Mouse (Mus musculus): ENCODE data around the gene H2-Ab1. TPM values are rescaled to one million over a fixed set of nuclear protein-coding genes. Genes with fewer than 3 reads are reported as not detected.

Gene H2-Ab1
- total RNA-seq, 1 experiment: 1.9 TPM

DNA sequence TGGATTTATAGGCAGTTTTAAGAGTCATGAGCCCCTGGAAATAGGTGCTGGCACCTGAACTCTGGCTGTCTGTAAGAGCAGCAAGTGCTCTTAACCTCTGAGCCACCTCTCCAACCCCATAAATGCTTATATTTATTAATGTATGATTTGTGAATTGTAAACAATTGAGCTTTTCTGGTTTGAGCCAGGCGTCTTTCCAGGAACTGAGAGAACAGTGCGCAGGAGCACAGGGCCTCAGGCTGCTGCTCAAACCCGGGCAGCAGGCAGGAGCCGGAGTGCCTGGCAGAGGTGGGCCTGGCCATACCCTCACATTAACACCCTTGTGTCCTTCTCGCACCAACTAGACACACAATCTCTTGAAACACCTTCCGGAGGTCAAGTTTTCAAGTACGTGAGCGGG is 42.6 kb downstream of the H2-Ab1 start:
- no peak overlapping the region for H3K27ac ChIP-seq (ENCODE audit: insufficient read depth, low read depth, low read length, poor library complexity, severe bottlenecking)
- H3K36me3 ChIP-seq (ENCODE audit: control insufficient read depth, insufficient read depth, low read length, poor library complexity, severe bottlenecking): no peaks in the 10 kb centered on the region
- DNase-seq (ENCODE audit: low read depth, low spot score): no peak
- peaks cover 0 to 3% of the 10 kb centered on the region in 2 experiments; a peak in 1 of 4 replicates for H3K4me1 ChIP-seq (ENCODE audit: control insufficient read depth in 2 of 2, insufficient read depth in 2 of 2, low read length in 2 of 2, poor library complexity in 1 of 2)
- H3K4me3 ChIP-seq (ENCODE audit: insufficient read depth in 1 of 2, low read depth in 1 of 2, low read length in 2 of 2, poor library complexity in 1 of 2, severe bottlenecking in 1 of 2): no peak overlapping the region
- no peaks in the 10 kb centered on the region for H3K9me3 ChIP-seq (ENCODE audit: control insufficient read depth, insufficient read depth, low read depth, low read length)
- TF ChIP-seq CHD2 (IDR thresholded peaks at IDR 0.05; ENCODE audit: low read depth, low read length) (no peak), ZC3H11A (IDR thresholded peaks at IDR 0.05; ENCODE audit: borderline replicate concordance, low read depth, low read length) (no peak), ZNF384 (IDR thresholded peaks at IDR 0.05; ENCODE audit: low read depth, low read length) (no peak), HCFC1 (IDR thresholded peaks at IDR 0.05; ENCODE audit: borderline replicate concordance, insufficient read depth, low read length) (no peak), MAFK (IDR thresholded peaks at IDR 0.05; ENCODE audit: insufficient read depth, low read depth, low read length) (no peak)
- H3K9ac ChIP-seq (ENCODE audit: insufficient read depth, low read depth, low read length, poor library complexity, severe bottlenecking): no peak overlapping the region
- in situ Hi-C loops (cut with MboI; ENCODE audit: low sequenced_read_pairs in 2 of 2, unreplicated experiment in 2 of 2): no loop called here

- Histone ChIP-seq H3K27ac (ENCODE audit: insufficient read depth, low read depth, low read length, poor library complexity, severe bottlenecking) (no peak overlapping the region), H3K4me1 (ENCODE audit: control insufficient read depth in 2 of 2, insufficient read depth in 2 of 2, low read length in 2 of 2, poor library complexity in 1 of 2) (peaks cover 0 to 3% of the 10 kb centered on the region in 2 experiments; a peak in 1 of 4 replicates), H3K9ac (ENCODE audit: insufficient read depth, low read depth, low read length, poor library complexity, severe bottlenecking) (no peak overlapping the region), H3K36me3 (ENCODE audit: control insufficient read depth, insufficient read depth, low read length, poor library complexity, severe bottlenecking) (no peaks in the 10 kb centered on the region), H3K4me3 (ENCODE audit: insufficient read depth in 1 of 2, low read depth in 1 of 2, low read length in 2 of 2, poor library complexity in 1 of 2, severe bottlenecking in 1 of 2) (no peak overlapping the region), H3K9me3 (ENCODE audit: control insufficient read depth, insufficient read depth, low read depth, low read length) (no peaks in the 10 kb centered on the region)
- no peak for DNase-seq (ENCODE audit: low read depth, low spot score)
- TF ChIP-seq HCFC1 (IDR thresholded peaks at IDR 0.05; ENCODE audit: borderline replicate concordance, insufficient read depth, low read length) (no peak), MAFK (IDR thresholded peaks at IDR 0.05; ENCODE audit: insufficient read depth, low read depth, low read length) (no peak), CHD2 (IDR thresholded peaks at IDR 0.05; ENCODE audit: low read depth, low read length) (no peak), ZC3H11A (IDR thresholded peaks at IDR 0.05; ENCODE audit: borderline replicate concordance, low read depth, low read length) (no peak), ZNF384 (IDR thresholded peaks at IDR 0.05; ENCODE audit: low read depth, low read length) (no peak)
- in situ Hi-C loops (cut with MboI; ENCODE audit: low sequenced_read_pairs in 2 of 2, unreplicated experiment in 2 of 2): no loop called here
Observed at GRCm38 (mm10) chr17:34300691-34301566, 43.4 kb downstream of the H2-Ab1 start.

DNA sequence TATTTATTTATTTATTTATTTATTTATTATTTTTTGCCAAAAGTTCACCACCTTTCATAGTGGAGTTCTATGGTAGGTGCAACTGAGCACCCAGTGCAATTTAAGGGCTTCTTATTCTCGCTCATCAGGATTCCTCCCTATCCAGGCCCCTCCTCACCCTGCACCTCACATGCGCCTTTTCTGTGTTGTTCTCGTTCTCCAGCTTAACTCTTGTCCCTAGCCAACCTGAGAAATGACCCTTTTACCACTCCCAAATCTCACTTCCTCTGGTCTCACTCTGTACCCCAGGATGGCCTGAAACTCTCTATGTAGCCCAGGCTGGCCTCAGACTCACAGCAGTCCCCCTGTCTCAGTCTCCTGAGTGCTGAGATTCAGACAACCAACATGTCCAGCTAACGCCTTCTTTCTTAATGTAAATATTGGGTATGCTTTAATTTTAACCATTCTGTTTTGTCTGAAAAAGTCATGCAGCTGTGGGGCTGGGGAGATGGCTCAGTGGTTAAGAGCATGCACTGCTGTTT is 44.2 kb downstream of the H2-Ab1 start:
- in situ Hi-C loops (cut with MboI; ENCODE audit: low sequenced_read_pairs in 2 of 2, unreplicated experiment in 2 of 2): no loop called here
- no peak for TF ChIP-seq CHD2 (IDR thresholded peaks at IDR 0.05; ENCODE audit: low read depth, low read length)
- no peak for TF ChIP-seq HCFC1 (IDR thresholded peaks at IDR 0.05; ENCODE audit: borderline replicate concordance, insufficient read depth, low read length)
- no peak for TF ChIP-seq ZNF384 (IDR thresholded peaks at IDR 0.05; ENCODE audit: low read depth, low read length)
- no peak for TF ChIP-seq ZC3H11A (IDR thresholded peaks at IDR 0.05; ENCODE audit: borderline replicate concordance, low read depth, low read length)
- no peak for TF ChIP-seq MAFK (IDR thresholded peaks at IDR 0.05; ENCODE audit: insufficient read depth, low read depth, low read length)
- H3K9me3 ChIP-seq (ENCODE audit: control insufficient read depth, insufficient read depth, low read depth, low read length): no peaks in the 10 kb centered on the region
- H3K4me1 ChIP-seq (ENCODE audit: control insufficient read depth in 2 of 2, insufficient read depth in 2 of 2, low read length in 2 of 2, poor library complexity in 1 of 2): peaks cover 0 to 3% of the 10 kb centered on the region in 2 experiments; a peak in 1 of 4 replicates
- no peak overlapping the region for H3K4me3 ChIP-seq (ENCODE audit: insufficient read depth in 1 of 2, low read depth in 1 of 2, low read length in 2 of 2, poor library complexity in 1 of 2, severe bottlenecking in 1 of 2)
- DNase-seq (ENCODE audit: low read depth, low spot score): no peak
- no peak overlapping the region for H3K9ac ChIP-seq (ENCODE audit: insufficient read depth, low read depth, low read length, poor library complexity, severe bottlenecking)
- no peak overlapping the region for H3K27ac ChIP-seq (ENCODE audit: insufficient read depth, low read depth, low read length, poor library complexity, severe bottlenecking)
- H3K36me3 ChIP-seq (ENCODE audit: control insufficient read depth, insufficient read depth, low read length, poor library complexity, severe bottlenecking): no peaks in the 10 kb centered on the region

DNA sequence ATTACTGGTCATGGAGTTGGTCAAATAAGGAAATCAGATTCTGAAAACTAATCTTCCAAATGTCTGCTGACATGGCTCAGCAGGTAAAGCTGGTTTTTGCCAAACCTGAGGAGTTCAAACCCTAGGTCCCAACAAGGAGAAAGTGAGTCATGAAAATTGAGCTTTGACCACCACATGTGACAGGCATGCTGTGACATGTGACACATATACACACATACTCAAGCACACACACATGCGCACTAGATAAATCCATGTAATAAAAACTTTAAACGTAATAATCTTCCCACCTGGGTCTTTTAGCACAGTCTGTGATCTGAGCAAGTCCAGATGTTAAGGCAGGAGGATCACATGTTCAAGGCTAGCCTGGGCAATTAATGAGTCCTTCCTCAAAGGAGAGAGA is 46.3 kb downstream of the H2-Ab1 start:
- Histone ChIP-seq H3K27ac (ENCODE audit: insufficient read depth, low read depth, low read length, poor library complexity, severe bottlenecking) (no peak overlapping the region), H3K36me3 (ENCODE audit: control insufficient read depth, insufficient read depth, low read length, poor library complexity, severe bottlenecking) (no peaks in the 10 kb centered on the region), H3K9ac (ENCODE audit: insufficient read depth, low read depth, low read length, poor library complexity, severe bottlenecking) (no peak overlapping the region), H3K4me1 (ENCODE audit: control insufficient read depth in 2 of 2, insufficient read depth in 2 of 2, low read length in 2 of 2, poor library complexity in 1 of 2) (peaks cover 0 to 3% of the 10 kb centered on the region in 2 experiments; a peak in 1 of 4 replicates), H3K4me3 (ENCODE audit: insufficient read depth in 1 of 2, low read depth in 1 of 2, low read length in 2 of 2, poor library complexity in 1 of 2, severe bottlenecking in 1 of 2) (no peak overlapping the region), H3K9me3 (ENCODE audit: control insufficient read depth, insufficient read depth, low read depth, low read length) (no peaks in the 10 kb centered on the region)
- no peak for DNase-seq (ENCODE audit: low read depth, low spot score)
- no peak for TF ChIP-seq CHD2 (IDR thresholded peaks at IDR 0.05; ENCODE audit: low read depth, low read length)
- TF ChIP-seq ZC3H11A (IDR thresholded peaks at IDR 0.05; ENCODE audit: borderline replicate concordance, low read depth, low read length): no peak
- no peak for TF ChIP-seq HCFC1 (IDR thresholded peaks at IDR 0.05; ENCODE audit: borderline replicate concordance, insufficient read depth, low read length)
- no peak for TF ChIP-seq ZNF384 (IDR thresholded peaks at IDR 0.05; ENCODE audit: low read depth, low read length)
- TF ChIP-seq MAFK (IDR thresholded peaks at IDR 0.05; ENCODE audit: insufficient read depth, low read depth, low read length): no peak
- in situ Hi-C loops (cut with MboI; ENCODE audit: low sequenced_read_pairs in 2 of 2, unreplicated experiment in 2 of 2): no loop called here

Data from ES-E14 (cell line).